Mouse (Mus musculus): ENCODE data around the gene Il13ra1. TPM values are rescaled to one million over a fixed set of nuclear protein-coding genes. Genes with fewer than 3 reads are reported as not detected.

The Il13ra1 gene
- polyA plus RNA-seq, 1 experiment, result 3.9 TPM

DNA sequence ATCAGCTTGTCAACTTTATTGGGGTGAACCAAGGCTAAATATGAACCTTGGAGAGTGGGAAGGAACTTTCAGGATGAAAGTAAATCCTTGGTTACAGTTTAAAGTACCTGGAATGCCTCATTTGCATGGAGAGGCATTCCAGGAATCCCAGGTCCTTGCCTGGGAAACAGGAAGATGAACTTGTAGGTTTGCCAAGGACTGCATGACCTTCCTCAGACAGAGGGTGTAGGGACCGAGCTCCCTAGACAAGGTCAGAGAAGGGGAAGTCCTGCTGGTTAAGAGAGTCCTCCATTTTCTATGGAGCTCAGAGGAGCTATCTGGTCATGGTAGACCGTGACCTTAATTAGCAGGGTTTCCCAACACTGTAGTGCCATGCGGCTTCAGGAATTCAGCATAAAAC, 99.3 kb downstream of the Il13ra1 start:
- H3K9me3 ChIP-seq (replicated peaks; ENCODE audit: control insufficient read depth, insufficient read depth, low read length, poor library complexity, severe bottlenecking), result no peaks in the 10 kb centered on the region
- H3K4me1 ChIP-seq (ENCODE audit: control insufficient read depth, insufficient read depth, low read length), result no peaks in the 10 kb centered on the region
- no peak overlapping the region for H3K4me3 ChIP-seq (ENCODE audit: low read depth, low read length)
- H3K9ac ChIP-seq (ENCODE audit: low read depth, poor library complexity, severe bottlenecking), result no peak overlapping the region
- H3K36me3 ChIP-seq (ENCODE audit: control insufficient read depth, insufficient read depth, low read length, poor library complexity, severe bottlenecking), result no peaks in the 10 kb centered on the region
- H3K27me3 ChIP-seq (ENCODE audit: control insufficient read depth, insufficient read depth, low read length, poor library complexity, severe bottlenecking), result no peaks in the 10 kb centered on the region
- H3K27ac ChIP-seq (ENCODE audit: insufficient read depth, low read length), result no peak overlapping the region
- no peak for TF ChIP-seq CTCF (IDR thresholded peaks at IDR 0.05; ENCODE audit: low read depth, low read length)
- TF ChIP-seq POLR2A (IDR thresholded peaks at IDR 0.05; ENCODE audit: insufficient read depth, low read length), result no peak
- TF ChIP-seq EP300 (IDR thresholded peaks at IDR 0.05; ENCODE audit: insufficient read depth, low read depth, low read length), result no peak

Other genes with a start within 250 kb of the Il13ra1 start
- 49.0 and 54.7 TPM in 2 replicates for gene Dock11, start 223.3 kb upstream of the Il13ra1 start, polyA plus RNA-seq (2011; ENCODE audit: insufficient read depth, insufficient read length, low read depth, missing spikeins)
- 1.3 and 2.4 TPM in 2 replicates for gene Zcchc12, start 83.8 kb downstream of the Il13ra1 start, polyA plus RNA-seq (2011; ENCODE audit: insufficient read depth, insufficient read length, low read depth, missing spikeins)
- gene Lonrf3, start 216.2 kb downstream of the Il13ra1 start, polyA plus RNA-seq (2011; ENCODE audit: insufficient read depth, insufficient read length, low read depth, missing spikeins), result 1.5 and 1.9 TPM in 2 replicates

All from ES-Bruce4 (cell line).